Mouse (Mus musculus): ENCODE results near the gene Phc2.

- TF ChIP-seq CTCF (conservative IDR thresholded peaks at IDR 0.05; ENCODE audit: insufficient read depth, insufficient read length, low read depth, low read length): no peak
- TF ChIP-seq POLR2A (IDR thresholded peaks at IDR 0.05; ENCODE audit: low read depth, low read length): no peak
Measured at GRCm38 (mm10) chr4:128699916-128700315, 45.4 kb downstream of the Phc2 start.

All from kidney, adult 2 months (tissue).